Mouse (Mus musculus) myocyte (in vitro differentiated cells): ENCODE data around the gene Pcp4l1.

Experiments used
- CEBPB ChIP-seq: IDR thresholded peaks from 2 replicates; pipeline ENCODE4 v1.6.1; 2011; ENCODE audit warnings: mild to moderate bottlenecking, moderate library complexity; ENCODE audit not compliant: poor library complexity, insufficient read depth, severe bottlenecking
- E2F4 ChIP-seq: IDR thresholded peaks from one replicate; pipeline ENCODE4 v1.6.1; 2011; ENCODE audit warnings: mild to moderate bottlenecking, control low read depth, moderate library complexity; ENCODE audit not compliant: insufficient read depth
- MAX ChIP-seq: IDR thresholded peaks from one replicate; pipeline ENCODE4 v1.6.1; 2011; ENCODE audit warnings: low read depth, mild to moderate bottlenecking, control low read depth
- MYOD1 ChIP-seq, 3 experiments: IDR thresholded peaks; one replicate each; pipeline ENCODE4 v1.6.1; 2011; ENCODE audit warnings: control low read depth in 2 of 3, low read depth in 2 of 3, mild to moderate bottlenecking in 2 of 3, moderate library complexity in 1 of 3; ENCODE audit not compliant: insufficient read length in 2 of 3, control insufficient read depth in 1 of 3
- MYOG ChIP-seq, 3 experiments: IDR thresholded peaks; one replicate each; pipeline ENCODE4 v1.6.1; 2011; ENCODE audit warnings: control low read depth in 2 of 3, low read depth in 2 of 3, mild to moderate bottlenecking in 2 of 3; ENCODE audit not compliant: insufficient read length in 2 of 3, control insufficient read depth in 1 of 3, insufficient read depth in 1 of 3
- POLR2A ChIP-seq: IDR thresholded peaks from one replicate; pipeline ENCODE4 v1.6.1; 2011; ENCODE audit warnings: low read depth, mild to moderate bottlenecking, control low read depth, moderate library complexity; ENCODE audit not compliant: insufficient read length
- POLR2AphosphoS2 ChIP-seq: IDR thresholded peaks from one replicate; pipeline ENCODE4 v1.6.1; 2011; ENCODE audit warnings: low read depth, control low read depth; ENCODE audit not compliant: insufficient read length
- SRF ChIP-seq: IDR thresholded peaks from one replicate; pipeline ENCODE4 v1.6.1; 2011; ENCODE audit warnings: low read depth; ENCODE audit not compliant: control insufficient read depth, insufficient read length
- TCF12 ChIP-seq: IDR thresholded peaks from one replicate; pipeline ENCODE4 v1.6.1; 2011; ENCODE audit warnings: mild to moderate bottlenecking, control low read depth; ENCODE audit not compliant: poor library complexity, insufficient read depth, severe bottlenecking
- USF1 ChIP-seq: IDR thresholded peaks from one replicate; pipeline ENCODE4 v1.6.1; 2011; ENCODE audit warnings: low read depth, mild to moderate bottlenecking, control low read depth, moderate library complexity

DNA sequence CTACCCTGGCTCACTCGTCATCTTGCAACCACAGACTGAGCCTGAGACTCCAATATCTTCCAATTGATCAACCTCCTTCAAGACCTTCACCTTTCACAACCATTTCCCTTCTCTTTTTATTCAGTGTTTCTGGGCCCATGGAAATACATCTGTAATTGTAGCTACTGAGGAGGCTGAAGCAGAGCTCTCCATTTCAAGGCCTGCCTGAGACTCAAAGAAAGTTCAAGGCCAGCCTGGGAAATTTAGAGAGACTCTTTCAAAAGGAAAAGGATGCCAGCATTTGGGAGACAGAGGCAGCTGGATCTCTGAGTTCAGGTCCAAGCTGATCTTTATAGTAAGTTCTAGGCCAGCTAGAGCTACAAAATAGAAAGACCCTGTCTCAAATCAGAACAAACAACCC lies 31.8 kb upstream of the Pcp4l1 start:
- no peak for TF ChIP-seq POLR2A
- TF ChIP-seq MYOG (IDR thresholded peaks at IDR 0.05; ENCODE audit: control insufficient read depth in 1 of 3, insufficient read depth in 1 of 3, insufficient read length in 2 of 3, low read depth in 2 of 3) = no peak
- TF ChIP-seq USF1 = no peak
- TF ChIP-seq TCF12 = no peak
- TF ChIP-seq CEBPB = no peak
- TF ChIP-seq MYOD1 (IDR thresholded peaks at IDR 0.05; ENCODE audit: control insufficient read depth in 1 of 3, insufficient read length in 2 of 3, low read depth in 2 of 3) = no peak
- TF ChIP-seq MAX = no peak
- no peak for TF ChIP-seq POLR2AphosphoS2
- TF ChIP-seq E2F4 = no peak
- no peak for TF ChIP-seq SRF
